Mouse (Mus musculus): Measurements from ENCODE around the gene Slc47a1. TPM values are rescaled to one million over a fixed set of nuclear protein-coding genes. Genes with fewer than 3 reads are reported as not detected.
"Not testable (repeated sequence)": the region's sequence is repeated elsewhere in the genome, so short reads cannot be mapped to it uniquely, and the experiment has no call there.

Gene Slc47a1
- 0.14 TPM in 1 of 2 replicates, not detected in the other for polyA plus RNA-seq (2014; fragmentation: Nextera tagmentation; extraction: Ambion mirVana)

DNA sequence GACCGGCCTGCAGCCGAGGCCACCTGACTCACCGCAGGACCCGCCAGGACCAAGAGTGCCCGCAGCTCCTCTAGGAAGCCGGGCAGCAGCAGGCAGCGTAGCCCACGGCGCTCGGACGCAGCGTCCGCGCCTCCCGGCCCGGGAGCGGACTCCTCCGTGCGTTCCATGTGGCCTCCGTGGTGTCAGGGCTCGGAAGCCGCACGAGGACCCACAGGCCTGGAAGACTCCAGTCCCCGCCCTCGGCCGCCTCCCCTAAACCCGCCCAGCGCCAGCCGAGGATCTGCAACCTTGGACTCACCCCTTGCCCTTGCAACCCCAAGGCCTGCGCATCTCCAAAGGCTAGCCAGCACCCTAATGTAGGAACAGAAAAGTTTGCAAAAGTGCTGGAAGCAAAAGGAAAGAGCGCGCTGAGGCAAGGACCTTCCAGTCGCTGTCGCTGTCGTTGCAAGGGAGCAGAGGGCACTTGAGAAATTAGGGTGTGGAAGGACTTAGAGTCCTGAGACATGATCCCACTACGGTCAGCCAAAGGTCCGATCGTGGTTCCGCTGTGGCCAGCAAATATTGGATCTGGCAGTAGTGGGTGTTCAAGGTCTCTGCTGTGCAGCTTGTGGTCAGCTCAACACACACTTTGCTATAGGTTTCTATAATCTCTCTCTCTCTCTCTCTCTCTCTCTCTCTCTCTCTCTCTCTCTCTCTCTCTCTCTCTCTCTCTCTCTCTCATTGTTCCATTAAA is at the start of gene Slc47a1:
Gene Slc47a1 (minus strand): TSS at position 465 of the 733 bp plus-strand sequence.
- ATAC-seq, result no peak
- no peak for DNase-seq (ENCODE audit: low spot score)

DNA sequence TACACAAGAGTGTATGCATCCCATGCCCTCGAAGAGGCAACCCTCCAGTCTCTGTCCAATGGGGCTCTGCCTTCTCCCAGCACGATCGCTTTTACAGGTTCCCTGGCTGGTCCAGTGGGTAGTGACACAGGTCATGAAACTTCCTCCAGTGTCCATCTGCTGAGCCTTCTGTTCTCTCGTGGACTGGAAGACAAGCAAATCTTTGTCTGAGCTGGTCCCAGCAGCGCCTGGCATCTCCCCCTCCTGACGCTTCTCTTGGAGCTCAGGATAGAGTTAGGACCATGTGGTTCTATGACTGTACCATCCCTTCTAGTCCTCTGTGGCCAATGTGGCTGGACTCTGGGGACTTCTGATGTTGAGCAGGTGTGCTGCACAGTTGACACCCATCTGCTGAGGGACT is 41.1 kb upstream of the Slc47a1 start:
- H3K36me3 ChIP-seq (ENCODE audit: control insufficient read depth, insufficient read depth, low read length), result no peaks in the 10 kb centered on the region
- no peaks in the 10 kb centered on the region for H3K4me1 ChIP-seq (ENCODE audit: control insufficient read depth, insufficient read depth, low read length)
- no peaks in the 10 kb centered on the region for H3K9me3 ChIP-seq (replicated peaks; ENCODE audit: control insufficient read depth, low read length)
- no peaks in the 10 kb centered on the region for H3K27me3 ChIP-seq (replicated peaks; ENCODE audit: control insufficient read depth, insufficient read depth, low read length)
- no peak overlapping the region for H3K9ac ChIP-seq (ENCODE audit: low read length)
- 83% methylated on average over 6 of the region's 6 CpGs for WGBS
- H3K4me3 ChIP-seq (ENCODE audit: low read depth, low read length), result no peak overlapping the region
- no peak overlapping the region for H3K4me2 ChIP-seq (ENCODE audit: low read length)
- ATAC-seq, result no peak
- no peak for DNase-seq (ENCODE audit: low spot score)
- no peak overlapping the region for H3K27ac ChIP-seq (ENCODE audit: low read depth, low read length)

More for the DNA sequence above, at the start of gene Slc47a1:
- no peaks in the 10 kb centered on the region for H3K4me1 ChIP-seq (ENCODE audit: control insufficient read depth, insufficient read depth, low read length)
- WGBS, result 17% methylated on average over 39 of the region's 39 CpGs
- 0 out of 2 replicates have a peak within 1 kb of the TSS, but pooled peaks have one; percentile 35 for H3K9ac ChIP-seq (ENCODE audit: low read length)
- no peaks in the 10 kb centered on the region for H3K9me3 ChIP-seq (replicated peaks; ENCODE audit: control insufficient read depth, low read length)
- peak within 1 kb of the TSS; percentile 11; the same call in 1 of the 2 replicates for H3K4me3 ChIP-seq (ENCODE audit: low read depth, low read length)
- peak within 1 kb of the TSS; percentile 33 for H3K4me2 ChIP-seq (ENCODE audit: low read length)
- no peak within 1 kb of the TSS for H3K27ac ChIP-seq (ENCODE audit: low read depth, low read length)
- peaks cover 17% of the 10 kb centered on the region for H3K27me3 ChIP-seq (replicated peaks; ENCODE audit: control insufficient read depth, insufficient read depth, low read length)
- H3K36me3 ChIP-seq (ENCODE audit: control insufficient read depth, insufficient read depth, low read length), result no peaks in the 10 kb centered on the region

DNA sequence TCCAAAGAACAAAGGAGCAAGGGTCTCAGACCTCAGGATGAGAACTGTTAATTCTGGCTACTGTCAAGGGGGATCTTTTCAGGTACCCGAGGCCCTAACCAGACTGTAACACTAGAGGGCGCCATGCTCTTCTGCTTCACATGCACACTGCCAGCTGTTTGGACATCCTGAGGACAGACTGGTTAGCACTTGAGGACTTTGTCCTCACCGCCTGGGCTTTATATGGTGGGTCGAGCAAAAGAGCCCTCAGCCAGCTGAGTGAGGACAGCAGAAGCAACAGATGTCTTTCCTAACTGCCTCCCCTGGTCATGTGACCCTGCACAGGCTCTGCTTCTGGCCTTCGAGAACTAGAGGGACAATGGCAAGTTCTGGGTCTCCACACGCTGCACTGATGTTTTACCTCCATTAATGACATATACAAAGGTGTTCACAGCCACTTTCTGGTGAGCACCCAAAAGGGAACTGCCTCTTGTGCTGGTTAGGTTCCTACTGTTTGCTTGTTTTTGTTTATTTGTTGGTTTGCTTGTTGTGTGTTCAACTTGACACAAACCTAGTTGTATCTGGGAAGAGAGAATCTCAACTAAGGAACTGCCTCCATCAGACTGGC is 39.9 kb upstream of the Slc47a1 start:
- Histone ChIP-seq H3K9me3 (replicated peaks; ENCODE audit: control insufficient read depth, low read length) (no peaks in the 10 kb centered on the region), H3K27me3 (replicated peaks; ENCODE audit: control insufficient read depth, insufficient read depth, low read length) (no peaks in the 10 kb centered on the region), H3K36me3 (ENCODE audit: control insufficient read depth, insufficient read depth, low read length) (no peaks in the 10 kb centered on the region), H3K4me3 (ENCODE audit: low read depth, low read length) (no peak overlapping the region), H3K4me2 (ENCODE audit: low read length) (no peak overlapping the region), H3K9ac (ENCODE audit: low read length) (no peak overlapping the region), H3K27ac (ENCODE audit: low read depth, low read length) (no peak overlapping the region), H3K4me1 (ENCODE audit: control insufficient read depth, insufficient read depth, low read length) (no peaks in the 10 kb centered on the region)
- ATAC-seq, result peak; percentile 71
- 26% methylated on average over 6 of the region's 6 CpGs for WGBS
- peak; percentile 89 for DNase-seq (ENCODE audit: low spot score)

DNA sequence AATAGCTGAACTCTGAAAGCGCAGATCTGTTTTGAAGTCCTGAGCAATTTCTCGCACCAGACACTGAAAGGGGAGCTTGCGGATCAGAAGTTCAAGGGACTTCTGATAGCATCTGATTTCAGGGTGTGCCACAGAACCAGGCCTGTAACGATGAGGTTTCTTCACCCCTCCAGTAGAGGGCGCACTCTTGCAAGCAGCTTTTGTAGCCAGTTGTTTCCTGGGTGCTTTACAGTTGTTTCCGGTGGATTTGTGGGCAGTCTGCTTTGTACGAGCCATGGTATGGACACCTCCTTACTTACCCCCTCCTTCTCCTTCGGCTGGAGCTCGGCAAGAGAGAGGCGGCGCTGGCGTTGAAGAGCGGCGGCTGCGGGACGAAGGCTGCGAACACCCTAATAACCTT is 38.4 kb upstream of the Slc47a1 start:
- H3K4me1 ChIP-seq (ENCODE audit: control insufficient read depth, insufficient read depth, low read length); H3K9me3 ChIP-seq (replicated peaks; ENCODE audit: control insufficient read depth, low read length); DNase-seq (ENCODE audit: low spot score); H3K36me3 ChIP-seq (ENCODE audit: control insufficient read depth, insufficient read depth, low read length); H3K27ac ChIP-seq (ENCODE audit: low read depth, low read length); H3K4me3 ChIP-seq (ENCODE audit: low read depth, low read length); ATAC-seq; H3K4me2 ChIP-seq (ENCODE audit: low read length); H3K9ac ChIP-seq (ENCODE audit: low read length); H3K27me3 ChIP-seq (replicated peaks; ENCODE audit: control insufficient read depth, insufficient read depth, low read length): not testable (repeated sequence)
- 85% methylated on average over 17 of the region's 17 CpGs for WGBS

DNA sequence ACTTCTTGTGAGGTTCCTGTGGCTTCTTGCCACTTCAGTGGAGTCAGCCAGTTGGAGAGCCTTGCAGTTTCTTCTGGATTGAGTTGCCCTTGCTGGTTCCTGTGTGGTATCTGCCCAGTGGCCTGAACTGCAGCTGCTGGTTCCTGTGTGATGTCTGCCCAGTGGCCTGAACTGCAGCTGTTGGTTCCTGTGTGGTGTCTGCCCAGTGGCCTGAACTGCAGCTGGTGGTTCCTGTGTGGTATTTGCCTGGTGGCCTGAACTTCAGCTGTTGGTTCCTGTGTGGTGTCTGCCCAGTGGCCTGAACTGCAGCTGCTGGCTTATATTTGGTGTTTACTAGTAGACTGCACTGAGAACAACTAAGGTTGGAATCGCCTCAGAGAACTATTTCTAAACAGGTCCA is 37.3 kb upstream of the Slc47a1 start:
- H3K36me3 ChIP-seq (ENCODE audit: control insufficient read depth, insufficient read depth, low read length), result no peaks in the 10 kb centered on the region
- H3K9ac ChIP-seq (ENCODE audit: low read length), result no peak overlapping the region
- 78% methylated on average over 1 of the region's 1 CpGs for WGBS
- no peak overlapping the region for H3K27ac ChIP-seq (ENCODE audit: low read depth, low read length)
- no peak overlapping the region for H3K4me3 ChIP-seq (ENCODE audit: low read depth, low read length)
- no peaks in the 10 kb centered on the region for H3K4me1 ChIP-seq (ENCODE audit: control insufficient read depth, insufficient read depth, low read length)
- H3K4me2 ChIP-seq (ENCODE audit: low read length), result no peak overlapping the region
- no peaks in the 10 kb centered on the region for H3K27me3 ChIP-seq (replicated peaks; ENCODE audit: control insufficient read depth, insufficient read depth, low read length)
- DNase-seq (ENCODE audit: low spot score) (no peak), ATAC-seq (no peak)
- H3K9me3 ChIP-seq (replicated peaks; ENCODE audit: control insufficient read depth, low read length), result no peaks in the 10 kb centered on the region

DNA sequence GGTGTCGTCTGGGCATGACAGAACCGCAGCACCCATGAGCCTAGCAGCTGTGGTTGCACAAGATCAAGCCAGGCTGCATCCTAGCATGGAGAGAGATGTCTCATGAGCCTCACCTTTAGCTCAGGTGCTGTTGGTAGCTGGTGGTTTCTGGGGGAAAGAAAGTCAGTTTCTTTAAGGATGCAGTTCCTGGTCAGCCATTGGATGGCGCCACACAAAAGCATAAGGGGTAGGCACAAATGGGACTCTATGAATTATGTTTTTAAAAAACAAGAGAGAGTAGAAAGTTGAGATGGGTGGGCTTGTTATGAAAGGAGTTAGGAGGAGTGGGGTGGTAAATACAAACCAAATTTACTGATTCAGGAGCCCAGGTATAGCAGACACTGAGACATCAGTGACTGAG is 36.4 kb upstream of the Slc47a1 start:
- no peak for ATAC-seq
- no peak overlapping the region for H3K4me2 ChIP-seq (ENCODE audit: low read length)
- no peaks in the 10 kb centered on the region for H3K36me3 ChIP-seq (ENCODE audit: control insufficient read depth, insufficient read depth, low read length)
- DNase-seq (ENCODE audit: low spot score), result no peak
- no peaks in the 10 kb centered on the region for H3K27me3 ChIP-seq (replicated peaks; ENCODE audit: control insufficient read depth, insufficient read depth, low read length)
- no peaks in the 10 kb centered on the region for H3K4me1 ChIP-seq (ENCODE audit: control insufficient read depth, insufficient read depth, low read length)
- no peak overlapping the region for H3K27ac ChIP-seq (ENCODE audit: low read depth, low read length)
- WGBS, result 77% methylated on average over 3 of the region's 3 CpGs
- no peak overlapping the region for H3K4me3 ChIP-seq (ENCODE audit: low read depth, low read length)
- H3K9me3 ChIP-seq (replicated peaks; ENCODE audit: control insufficient read depth, low read length), result no peaks in the 10 kb centered on the region
- H3K9ac ChIP-seq (ENCODE audit: low read length), result no peak overlapping the region

DNA sequence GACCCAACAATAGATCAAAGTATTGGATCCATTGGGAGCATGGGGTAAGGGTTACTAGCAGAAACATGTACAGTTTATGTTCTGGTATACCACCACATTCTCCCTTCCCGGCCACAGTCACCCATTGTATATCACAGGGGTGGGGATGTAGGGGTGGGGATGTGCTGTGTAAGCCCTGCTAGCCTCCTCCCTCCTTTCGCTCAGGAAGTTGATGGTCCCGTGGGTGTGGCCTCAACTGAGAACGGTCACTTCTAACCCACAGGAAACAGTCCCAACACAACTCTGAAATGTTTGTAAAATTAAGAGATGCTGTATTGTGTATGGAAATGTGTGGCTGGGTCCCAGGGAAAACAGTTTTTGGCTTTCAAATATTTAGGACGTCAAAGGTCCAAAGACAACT is 35.3 kb upstream of the Slc47a1 start:
- no peak overlapping the region for H3K9ac ChIP-seq (ENCODE audit: low read length)
- ATAC-seq, result no peak
- no peaks in the 10 kb centered on the region for H3K4me1 ChIP-seq (ENCODE audit: control insufficient read depth, insufficient read depth, low read length)
- H3K4me2 ChIP-seq (ENCODE audit: low read length), result no peak overlapping the region
- H3K36me3 ChIP-seq (ENCODE audit: control insufficient read depth, insufficient read depth, low read length), result no peaks in the 10 kb centered on the region
- 72% methylated on average over 5 of the region's 5 CpGs for WGBS
- no peak for DNase-seq (ENCODE audit: low spot score)
- H3K4me3 ChIP-seq (ENCODE audit: low read depth, low read length), result no peak overlapping the region
- H3K27me3 ChIP-seq (replicated peaks; ENCODE audit: control insufficient read depth, insufficient read depth, low read length), result no peaks in the 10 kb centered on the region
- H3K27ac ChIP-seq (ENCODE audit: low read depth, low read length), result no peak overlapping the region
- H3K9me3 ChIP-seq (replicated peaks; ENCODE audit: control insufficient read depth, low read length), result no peaks in the 10 kb centered on the region

DNA sequence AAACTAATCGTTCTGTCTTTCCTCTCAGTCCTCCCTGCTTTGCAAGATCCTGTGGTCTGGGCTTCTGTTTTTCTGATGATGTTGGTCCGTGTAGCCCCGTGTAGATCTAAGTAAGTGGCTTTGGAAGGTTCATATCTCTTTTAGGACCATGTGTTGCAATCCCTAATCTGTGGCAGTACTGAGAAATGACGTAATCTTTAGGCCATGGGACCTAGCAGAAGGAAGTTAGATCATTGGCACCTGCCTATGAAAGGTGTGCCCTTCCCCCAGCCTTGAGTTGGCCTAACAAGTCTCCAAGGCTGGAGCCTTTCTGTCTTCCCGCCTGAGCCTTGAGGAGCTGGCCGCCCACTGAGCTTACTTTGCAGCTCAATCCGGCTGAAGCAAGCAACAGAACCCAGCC is 33.7 kb upstream of the Slc47a1 start:
- Histone ChIP-seq H3K27ac (ENCODE audit: low read depth, low read length) (no peak overlapping the region), H3K36me3 (ENCODE audit: control insufficient read depth, insufficient read depth, low read length) (no peaks in the 10 kb centered on the region), H3K4me2 (ENCODE audit: low read length) (no peak overlapping the region), H3K9me3 (replicated peaks; ENCODE audit: control insufficient read depth, low read length) (no peaks in the 10 kb centered on the region), H3K4me3 (ENCODE audit: low read depth, low read length) (no peak overlapping the region), H3K4me1 (ENCODE audit: control insufficient read depth, insufficient read depth, low read length) (no peaks in the 10 kb centered on the region), H3K27me3 (replicated peaks; ENCODE audit: control insufficient read depth, insufficient read depth, low read length) (no peaks in the 10 kb centered on the region), H3K9ac (ENCODE audit: low read length) (no peak overlapping the region)
- 44% methylated on average over 7 of the region's 7 CpGs for WGBS
- DNase-seq (ENCODE audit: low spot score), result no peak
- no peak for ATAC-seq

DNA sequence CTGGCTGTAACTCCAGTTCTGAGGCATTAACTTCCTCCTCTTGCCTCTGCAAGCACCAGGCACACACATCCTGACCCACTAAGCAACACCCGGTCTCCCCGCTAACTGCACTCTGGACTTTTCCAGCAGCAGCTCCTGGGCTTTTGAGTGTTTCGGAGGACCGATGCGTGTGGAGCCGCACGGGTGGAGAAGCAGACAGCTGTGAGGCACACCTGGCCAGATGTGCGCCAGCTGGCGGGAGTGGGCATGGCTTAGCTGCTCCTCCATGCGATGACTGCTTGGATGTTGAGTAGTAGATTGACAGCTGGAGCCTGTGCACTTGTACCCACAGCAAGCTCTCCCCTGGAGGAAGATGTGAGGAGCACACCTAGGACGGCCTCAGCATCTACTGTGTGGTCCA is 33.1 kb upstream of the Slc47a1 start:
- H3K9ac ChIP-seq (ENCODE audit: low read length), result no peak overlapping the region
- H3K36me3 ChIP-seq (ENCODE audit: control insufficient read depth, insufficient read depth, low read length), result no peaks in the 10 kb centered on the region
- H3K27ac ChIP-seq (ENCODE audit: low read depth, low read length), result no peak overlapping the region
- no peaks in the 10 kb centered on the region for H3K4me1 ChIP-seq (ENCODE audit: control insufficient read depth, insufficient read depth, low read length)
- DNase-seq (ENCODE audit: low spot score) (no peak), ATAC-seq (no peak)
- no peaks in the 10 kb centered on the region for H3K27me3 ChIP-seq (replicated peaks; ENCODE audit: control insufficient read depth, insufficient read depth, low read length)
- no peak overlapping the region for H3K4me3 ChIP-seq (ENCODE audit: low read depth, low read length)
- no peak overlapping the region for H3K4me2 ChIP-seq (ENCODE audit: low read length)
- 88% methylated on average over 11 of the region's 11 CpGs for WGBS
- no peaks in the 10 kb centered on the region for H3K9me3 ChIP-seq (replicated peaks; ENCODE audit: control insufficient read depth, low read length)

Measured in forebrain, embryonic 14.5 days (tissue).